Mouse (Mus musculus): ENCODE measurements around the gene Atp6v0a4. TPM values are rescaled to one million over a fixed set of nuclear protein-coding genes. Genes with fewer than 3 reads are reported as not detected.
A peak's percentile ranks its signal among the peaks of the same experiment; 100 is the strongest.

The Atp6v0a4 gene
- polyA plus RNA-seq, 1 experiment, result 12.1 TPM

DNA sequence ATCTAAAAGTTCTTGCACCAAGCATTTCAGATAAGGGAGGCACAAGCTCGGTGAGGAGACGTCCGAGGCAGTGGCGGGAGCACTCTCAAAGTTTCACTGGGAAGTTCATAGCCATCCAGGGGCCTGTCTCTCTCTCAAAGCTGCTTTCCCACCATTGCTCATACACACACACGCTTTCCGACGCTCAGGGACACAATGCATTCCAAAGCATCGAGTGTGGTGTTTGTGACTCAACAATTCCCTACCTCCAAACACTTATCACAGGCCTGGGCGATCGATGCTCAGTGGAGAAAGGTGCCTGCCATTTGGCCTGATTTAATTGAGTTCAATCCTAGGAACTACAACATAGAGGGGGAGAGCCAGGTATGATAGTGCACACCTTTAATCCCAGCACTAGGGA is 29.7 kb downstream of the Atp6v0a4 start:
- TF ChIP-seq POLR2A (IDR thresholded peaks at IDR 0.05; ENCODE audit: borderline replicate concordance, extremely low read depth, low read depth, low read length) (no peak), CTCF (IDR thresholded peaks at IDR 0.05; ENCODE audit: insufficient read depth, low read length) (no peak)
- Histone ChIP-seq H3K4me3 (replicated peaks; ENCODE audit: extremely low read depth, low read depth, low read length) (no peak overlapping the region), H3K4me1 (ENCODE audit: control insufficient read depth, insufficient read depth, low read length) (no peaks in the 10 kb centered on the region)
- DNase-seq, result no peak
- 82% methylated on average over 10 of the region's 10 CpGs for WGBS

DNA sequence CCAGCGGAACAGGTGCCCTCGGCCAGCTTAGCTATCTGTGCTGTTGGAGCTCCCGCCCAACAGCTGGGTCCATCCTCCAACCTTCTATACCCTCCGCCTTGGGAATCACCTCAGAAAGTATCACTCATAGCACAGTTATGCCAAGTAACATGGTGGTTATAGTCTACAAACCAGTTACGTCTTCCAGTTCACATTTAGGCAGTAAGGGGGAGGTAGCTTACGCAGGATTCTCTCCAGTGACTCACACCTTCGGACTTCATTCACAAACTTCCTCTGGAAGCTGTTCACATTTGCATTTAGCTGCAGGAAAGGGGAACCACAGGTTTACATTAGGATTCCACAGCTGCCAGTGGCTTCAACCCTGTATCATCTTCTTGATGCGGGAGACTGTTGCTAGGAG is 31.8 kb downstream of the Atp6v0a4 start:
- TF ChIP-seq CTCF (IDR thresholded peaks at IDR 0.05; ENCODE audit: insufficient read depth, low read length), result no peak
- TF ChIP-seq POLR2A (IDR thresholded peaks at IDR 0.05; ENCODE audit: borderline replicate concordance, extremely low read depth, low read depth, low read length), result no peak
- Histone ChIP-seq H3K4me3 (replicated peaks; ENCODE audit: extremely low read depth, low read depth, low read length) (no peak overlapping the region), H3K4me1 (ENCODE audit: control insufficient read depth, insufficient read depth, low read length) (no peaks in the 10 kb centered on the region)
- 90% methylated on average over 8 of the region's 8 CpGs for WGBS
- no peak for DNase-seq

DNA sequence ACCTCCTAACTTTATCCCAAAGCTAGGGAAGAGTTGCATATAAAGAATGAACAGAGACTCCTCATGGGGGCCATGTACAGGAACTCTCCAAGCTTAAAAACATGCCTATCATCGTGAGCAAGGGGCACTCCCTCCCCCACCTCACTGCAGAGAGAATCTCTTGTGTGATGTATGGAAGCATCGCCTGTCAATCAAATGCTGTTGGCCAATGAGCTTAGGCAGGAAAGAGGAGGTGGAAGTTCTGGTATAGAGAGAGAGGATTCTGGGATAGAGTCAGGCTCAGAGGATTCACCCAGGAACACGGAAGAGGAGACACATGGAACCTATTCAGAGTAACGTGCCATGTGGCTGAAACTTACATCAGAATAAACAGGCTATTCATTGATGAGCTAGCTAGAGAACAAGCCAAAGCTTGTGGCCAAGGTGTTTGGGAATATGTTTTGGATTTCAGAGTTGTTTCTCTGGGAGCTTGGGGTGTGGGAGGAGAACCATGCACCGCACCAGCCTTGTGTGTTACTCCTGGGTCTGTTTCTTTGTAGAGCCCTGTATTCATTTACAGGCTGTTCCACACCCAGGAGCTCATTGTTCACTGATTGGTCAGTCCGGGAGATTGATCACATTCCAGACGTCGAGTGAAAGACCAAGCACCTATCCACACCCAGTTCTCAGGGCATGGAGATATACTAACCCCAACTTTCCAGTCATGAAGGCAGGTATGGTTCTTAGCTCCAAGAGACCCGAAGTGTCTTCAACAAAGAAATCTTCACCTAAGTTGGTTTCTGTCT is 37.0 kb downstream of the Atp6v0a4 start:
- TF ChIP-seq POLR2A (IDR thresholded peaks at IDR 0.05; ENCODE audit: borderline replicate concordance, extremely low read depth, low read depth, low read length) (no peak), CTCF (IDR thresholded peaks at IDR 0.05; ENCODE audit: insufficient read depth, low read length) (no peak)
- H3K4me1 ChIP-seq (ENCODE audit: control insufficient read depth, insufficient read depth, low read length), result no peaks in the 10 kb centered on the region
- H3K4me3 ChIP-seq (replicated peaks; ENCODE audit: extremely low read depth, low read depth, low read length), result no peak overlapping the region
- 73% methylated on average over 9 of the region's 9 CpGs for WGBS
- DNase-seq, result no peak

DNA sequence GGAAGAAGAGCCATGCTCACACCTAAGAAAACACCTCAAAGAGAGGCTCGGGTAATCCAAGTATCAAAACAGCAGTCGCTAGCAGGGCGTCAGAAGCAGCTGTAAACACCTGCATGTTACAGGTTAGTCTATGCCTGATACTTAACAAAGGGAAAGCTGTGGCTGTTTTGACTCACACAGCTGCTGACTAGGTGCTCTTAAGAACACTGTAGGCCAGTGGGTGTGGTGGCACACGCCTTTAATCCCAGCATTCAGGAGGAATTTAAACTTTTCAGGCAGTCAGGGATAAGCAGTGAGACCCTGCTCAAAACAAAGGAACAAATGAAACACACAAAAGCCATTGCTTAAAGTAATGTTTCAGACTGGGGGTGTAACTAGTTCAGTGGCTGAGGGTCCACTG is 41.2 kb downstream of the Atp6v0a4 start:
- TF ChIP-seq POLR2A (IDR thresholded peaks at IDR 0.05; ENCODE audit: borderline replicate concordance, extremely low read depth, low read depth, low read length) (no peak), CTCF (IDR thresholded peaks at IDR 0.05; ENCODE audit: insufficient read depth, low read length) (no peak)
- 51% methylated on average over 4 of the region's 4 CpGs for WGBS
- no peak for DNase-seq

DNA sequence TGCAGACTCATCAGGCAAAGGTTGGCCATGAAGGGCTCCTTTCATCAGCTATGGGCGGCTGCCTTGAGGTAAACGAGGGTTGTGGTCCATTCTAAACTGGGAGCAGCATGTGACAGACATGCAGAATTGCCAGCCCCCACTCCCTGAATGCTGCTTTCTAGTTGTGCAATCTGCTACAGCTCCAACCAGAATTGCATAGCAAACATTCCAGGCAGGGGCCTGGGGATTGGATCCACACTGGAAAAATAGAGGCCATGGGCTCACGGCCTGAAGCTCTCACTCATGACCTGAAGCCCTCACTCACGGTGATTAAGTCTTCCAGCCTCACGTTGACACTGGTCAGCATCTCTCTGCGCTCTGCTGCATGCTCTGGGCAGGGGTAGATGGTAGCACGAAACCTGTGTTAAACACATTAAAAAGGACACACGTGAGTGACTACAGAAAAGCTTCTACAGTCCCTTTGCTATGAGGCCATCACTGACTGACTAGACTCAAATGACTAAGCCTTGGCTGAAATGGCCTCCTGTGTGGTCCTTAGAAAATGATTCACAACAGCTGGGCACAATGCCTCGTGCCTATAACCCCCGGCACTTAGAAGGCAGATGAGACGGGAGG is 42.6 kb downstream of the Atp6v0a4 start:
- H3K4me1 ChIP-seq (ENCODE audit: control insufficient read depth, insufficient read depth, low read length), result peaks cover 3% of the 10 kb centered on the region
- TF ChIP-seq POLR2A (IDR thresholded peaks at IDR 0.05; ENCODE audit: borderline replicate concordance, extremely low read depth, low read depth, low read length), result no peak
- TF ChIP-seq CTCF (IDR thresholded peaks at IDR 0.05; ENCODE audit: insufficient read depth, low read length), result no peak
- DNase-seq, result peak; percentile 22
- WGBS, result 53% methylated on average over 11 of the region's 11 CpGs
- no peak overlapping the region for H3K4me3 ChIP-seq (replicated peaks; ENCODE audit: extremely low read depth, low read depth, low read length)

More for the DNA sequence above, 41.2 kb downstream of the Atp6v0a4 start:
- H3K4me1 ChIP-seq (ENCODE audit: control insufficient read depth, insufficient read depth, low read length), result peaks cover 3% of the 10 kb centered on the region
- no peak overlapping the region for H3K4me3 ChIP-seq (replicated peaks; ENCODE audit: extremely low read depth, low read depth, low read length)

DNA sequence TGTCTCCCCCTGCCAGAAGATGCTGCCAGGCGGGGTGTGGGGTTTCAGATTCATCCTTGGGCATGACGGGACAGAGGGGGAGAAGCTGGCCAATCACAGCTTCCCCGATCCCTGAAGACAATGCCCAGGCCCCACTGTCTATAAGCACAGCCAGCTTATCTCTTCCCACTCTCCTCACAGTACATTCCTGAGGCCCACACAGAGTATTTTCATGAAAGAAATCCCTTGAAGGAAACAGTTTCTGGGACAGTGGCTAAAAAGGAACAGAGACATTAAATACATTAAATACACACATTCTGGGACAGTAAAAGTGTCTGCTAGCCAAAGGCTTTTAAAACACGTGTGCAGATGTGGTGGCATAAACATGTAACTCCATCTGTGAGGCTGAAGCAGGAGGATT is 44.0 kb downstream of the Atp6v0a4 start:
- Histone ChIP-seq H3K4me3 (replicated peaks; ENCODE audit: extremely low read depth, low read depth, low read length) (no peak overlapping the region), H3K4me1 (ENCODE audit: control insufficient read depth, insufficient read depth, low read length) (peaks cover 3% of the 10 kb centered on the region)
- TF ChIP-seq POLR2A (IDR thresholded peaks at IDR 0.05; ENCODE audit: borderline replicate concordance, extremely low read depth, low read depth, low read length) (no peak), CTCF (IDR thresholded peaks at IDR 0.05; ENCODE audit: insufficient read depth, low read length) (no peak)
- DNase-seq, result no peak
- 66% methylated on average over 4 of the region's 4 CpGs for WGBS

DNA sequence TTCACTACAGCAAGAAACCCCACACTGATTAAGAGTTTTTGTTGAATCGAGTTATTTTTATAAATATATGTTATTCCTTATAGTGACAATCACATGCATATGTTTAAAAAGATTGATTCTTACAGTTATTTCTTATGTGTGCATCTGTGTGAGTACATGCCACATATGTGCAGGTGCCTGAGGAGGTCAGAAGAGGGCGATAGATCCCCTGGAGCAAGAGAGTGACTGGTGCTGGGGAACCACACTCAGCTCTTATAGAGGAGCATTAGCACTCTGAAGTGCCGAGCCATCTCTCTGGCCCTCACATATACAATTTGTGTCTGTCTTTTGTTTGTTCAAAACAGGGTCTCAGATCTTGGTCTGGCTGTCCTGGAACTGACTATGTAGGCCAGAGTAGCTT is 50.8 kb downstream of the Atp6v0a4 start:
- no peaks in the 10 kb centered on the region for H3K4me1 ChIP-seq (ENCODE audit: control insufficient read depth, insufficient read depth, low read length)
- H3K4me3 ChIP-seq (replicated peaks; ENCODE audit: extremely low read depth, low read depth, low read length), result no peak overlapping the region
- TF ChIP-seq CTCF (IDR thresholded peaks at IDR 0.05; ENCODE audit: insufficient read depth, low read length), result no peak
- no peak for TF ChIP-seq POLR2A (IDR thresholded peaks at IDR 0.05; ENCODE audit: borderline replicate concordance, extremely low read depth, low read depth, low read length)
- DNase-seq, result no peak
- 98% methylated on average over 3 of the region's 3 CpGs for WGBS

DNA sequence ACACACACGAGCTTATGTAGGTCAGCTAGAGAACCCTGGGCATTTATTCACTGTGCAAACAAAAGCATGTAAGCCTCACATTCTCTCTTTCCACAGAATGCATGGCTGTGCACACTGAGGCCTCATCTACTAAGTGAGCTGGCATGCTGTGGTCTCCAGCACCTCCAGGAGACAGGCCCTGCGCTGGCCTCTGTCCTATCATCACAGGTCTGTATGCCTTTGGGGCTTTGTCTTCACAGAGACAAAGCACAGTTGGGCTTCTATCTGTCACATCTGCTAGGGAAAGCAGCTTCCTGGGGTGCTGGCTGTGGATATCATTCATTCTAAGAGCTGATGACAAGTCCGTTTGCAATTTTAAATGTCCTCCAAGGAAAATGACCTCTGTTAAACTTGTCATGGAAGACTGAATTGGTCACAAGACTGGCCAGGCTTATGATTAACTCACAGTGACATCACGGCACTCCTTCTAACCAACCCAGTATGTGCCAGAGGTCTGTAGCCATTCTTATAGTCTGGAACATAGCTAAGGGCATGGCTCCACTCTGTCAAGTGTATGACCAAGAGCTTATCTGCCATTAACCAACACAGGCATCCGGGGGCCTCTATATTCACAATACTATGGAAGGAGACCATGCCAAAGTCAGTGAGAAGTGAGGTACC is 52.1 kb downstream of the Atp6v0a4 start:
- no peak for DNase-seq
- no peaks in the 10 kb centered on the region for H3K4me1 ChIP-seq (ENCODE audit: control insufficient read depth, insufficient read depth, low read length)
- no peak for TF ChIP-seq CTCF (IDR thresholded peaks at IDR 0.05; ENCODE audit: insufficient read depth, low read length)
- TF ChIP-seq POLR2A (IDR thresholded peaks at IDR 0.05; ENCODE audit: borderline replicate concordance, extremely low read depth, low read depth, low read length), result no peak
- 71% methylated on average over 5 of the region's 5 CpGs for WGBS
- H3K4me3 ChIP-seq (replicated peaks; ENCODE audit: extremely low read depth, low read depth, low read length), result no peak overlapping the region

DNA sequence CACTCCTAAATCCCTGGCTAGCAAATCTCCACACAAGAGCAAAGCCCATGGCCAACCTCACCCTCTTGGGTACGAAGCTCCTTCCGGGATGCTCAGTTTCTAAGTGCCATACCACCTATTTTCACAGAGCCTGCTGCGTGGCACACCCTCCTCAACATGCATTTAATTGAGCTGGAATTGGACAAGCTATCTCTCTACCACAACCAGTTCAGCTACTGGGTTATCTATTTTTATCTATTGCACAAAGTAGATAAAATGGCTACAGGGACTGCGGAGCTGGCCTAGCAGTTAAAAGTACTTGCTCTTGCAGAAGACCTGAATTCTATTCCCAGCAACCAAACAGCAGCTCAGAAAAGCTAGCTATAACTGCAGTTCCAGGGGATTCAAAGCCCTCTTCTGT is 53.1 kb downstream of the Atp6v0a4 start:
- 0 out of 2 replicates have a peak, but pooled peaks cover under 1% of the 10 kb centered on the region for H3K4me1 ChIP-seq (ENCODE audit: control insufficient read depth, insufficient read depth, low read length)
- H3K4me3 ChIP-seq (replicated peaks; ENCODE audit: extremely low read depth, low read depth, low read length), result no peak overlapping the region
- TF ChIP-seq POLR2A (IDR thresholded peaks at IDR 0.05; ENCODE audit: borderline replicate concordance, extremely low read depth, low read depth, low read length), result no peak
- 93% methylated on average over 4 of the region's 4 CpGs for WGBS
- no peak for DNase-seq

Measured in lung, adult 2 months (tissue).